Mouse (Mus musculus) heart, embryonic 14.5 days (tissue): ENCODE data around the gene Tlr9. TPM values are rescaled to one million over a fixed set of nuclear protein-coding genes. Genes with fewer than 3 reads are reported as not detected.

ENCODE experiments used
- ATAC-seq: fragments of 200-750 bp; cut with Nextera tagmentation; 2 replicates; pipeline ENCODE4 v1.8.0; 2017; ENCODE audit warnings: low read depth, moderate TSS enrichment; ENCODE audit not compliant: insufficient number of reproducible peaks, insufficient read depth, low FRiP score
- H3K27ac ChIP-seq, 2 experiments: fragments of 200-500 bp in 1 of 2; fragments of 300-500 bp in 1 of 2; sonication (generic) in 1 of 2; replicated peaks in 1 of 2; 2 replicates each; pipeline ENCODE4 v1.5.1; 2012 to 2014; ENCODE audit warnings: low read depth in 2 of 2, low read length in 2 of 2, control low read depth in 1 of 2, mild to moderate bottlenecking in 1 of 2, mixed read lengths in 1 of 2; ENCODE audit not compliant: control insufficient read depth in 1 of 2, insufficient read depth in 1 of 2
- H3K27me3 ChIP-seq: fragments of 300-500 bp; sonication (generic); 2 replicates; pipeline ENCODE4 v1.6.1; 2014; ENCODE audit warnings: mild to moderate bottlenecking, low read length, control low read depth; ENCODE audit not compliant: control insufficient read depth, insufficient read depth
- H3K36me3 ChIP-seq: fragments of 300-500 bp; sonication (generic); 2 replicates; pipeline ENCODE4 v1.6.1; 2014; ENCODE audit warnings: mild to moderate bottlenecking, control low read depth, low read length, mixed read lengths; ENCODE audit not compliant: control insufficient read depth, insufficient read depth
- H3K4me1 ChIP-seq, 2 experiments: fragments of 200-500 bp in 1 of 2; fragments of 300-500 bp in 1 of 2; sonication (generic) in 1 of 2; 2 replicates each; pipeline ENCODE4 v1.6.1; 2012 to 2014; ENCODE audit warnings: low read length in 2 of 2, control low read depth in 1 of 2, mixed read lengths in 1 of 2; ENCODE audit not compliant: control insufficient read depth in 2 of 2, insufficient read depth in 2 of 2
- H3K4me2 ChIP-seq: fragments of 300-500 bp; sonication (generic); 2 replicates; pipeline ENCODE4 v1.6.1; 2014; ENCODE audit warnings: mild to moderate bottlenecking, low read length
- H3K4me3 ChIP-seq, 2 experiments: fragments of 200-500 bp in 1 of 2; fragments of 300-500 bp in 1 of 2; sonication (generic) in 1 of 2; 2 replicates each; pipeline ENCODE4 v1.5.1; 2012 to 2014; ENCODE audit warnings: low read length in 2 of 2, mild to moderate bottlenecking in 2 of 2, control low read depth in 1 of 2, low read depth in 1 of 2, moderate library complexity in 1 of 2; ENCODE audit not compliant: control insufficient read depth in 1 of 2, insufficient read depth in 1 of 2
- H3K9ac ChIP-seq: fragments of 300-500 bp; sonication (generic); 2 replicates; pipeline ENCODE4 v1.6.1; 2014; ENCODE audit warnings: mild to moderate bottlenecking, low read length
- H3K9me3 ChIP-seq: fragments of 300-500 bp; sonication (generic); 2 replicates; pipeline ENCODE4 v1.6.1; 2016; ENCODE audit warnings: low read length, control low read depth; ENCODE audit not compliant: control insufficient read depth
- WGBS: fragments of 180-500 bp; shearing (Covaris S2); extraction: QIAGEN DNeasy Blood & Tissue Kit; methylation state at CpG from one replicate; pipeline ENCODE4 v1.1.7; 2014; 5-methylcytosine and 5-hydroxymethylcytosine counted together
- polyA plus RNA-seq: library from polyadenylated mRNA; unstranded; fragments of >200 nt; fragmentation: Nextera tagmentation; extraction: Ambion mirVana; gene quantifications from 2 replicates; pipeline ENCODE4 v1.2.1, GENCODE M21; 2014

Tlr9 gene
- polyA plus RNA-seq, 1 experiment from 2014 or later, result 0.05 TPM

DNA sequence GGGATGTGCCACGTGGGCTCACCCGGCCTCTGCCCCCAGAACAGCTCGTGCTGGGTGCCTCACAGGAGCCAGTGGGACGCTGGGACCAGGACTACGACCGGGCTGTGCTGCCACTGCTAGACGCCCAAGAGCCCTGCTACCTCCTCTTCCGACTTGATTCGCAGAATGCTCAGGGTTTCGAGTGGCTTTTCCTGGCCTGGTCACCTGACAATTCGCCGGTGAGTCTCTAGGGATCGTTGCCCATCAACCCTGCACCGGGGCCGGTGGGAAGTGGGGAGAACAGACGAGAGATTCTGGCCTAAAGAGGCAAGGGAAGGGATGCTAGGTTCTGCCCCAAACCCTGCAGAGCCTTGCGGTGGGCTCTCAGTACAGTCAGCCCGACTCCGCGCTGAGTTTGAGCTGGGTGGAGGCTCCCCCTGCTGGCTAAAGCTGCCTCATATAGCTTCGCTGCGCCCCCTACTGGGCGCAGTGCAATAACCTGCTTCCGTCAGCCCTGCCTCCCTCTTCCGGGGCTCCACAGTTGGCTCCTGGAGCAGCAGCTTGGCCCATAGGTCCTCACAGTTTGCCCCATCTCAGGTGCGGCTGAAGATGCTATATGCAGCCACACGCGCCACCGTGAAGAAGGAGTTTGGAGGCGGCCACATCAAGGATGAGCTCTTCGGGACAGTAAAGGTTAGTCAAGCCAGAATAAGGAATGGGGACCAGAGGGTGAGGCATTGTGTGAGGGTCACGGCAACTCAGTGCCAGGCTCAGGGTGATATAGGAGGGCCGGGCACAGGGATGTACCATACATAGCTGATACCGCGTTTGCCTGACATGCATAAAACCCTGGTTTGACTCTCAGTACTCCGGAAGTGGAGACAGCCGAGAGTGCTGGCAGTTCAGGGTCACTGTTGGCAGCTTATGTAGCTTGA lies 10.5 kb upstream of the Tlr9 start:
- Histone ChIP-seq H3K4me2 (peak overlapping the region; percentile 69), H3K4me3 (peak overlapping the region; percentile 35 to 37), H3K4me1 (peaks cover 6 to 14% of the 10 kb centered on the region in 2 experiments; a peak in 3 of 4 replicates), H3K9ac (peak overlapping the region; percentile 72), H3K9me3 (no peaks in the 10 kb centered on the region), H3K27ac (peak overlapping the region in 1 of 2 experiments; percentile 20; a peak in 1 of 4 replicates), H3K27me3 (no peaks in the 10 kb centered on the region), H3K36me3 (peaks cover 46% of the 10 kb centered on the region)
- 20% methylated on average over 37 of the region's 37 CpGs for whole genome bisulfite sequencing
- 0 out of 2 replicates have a peak, but pooled peaks have one; percentile 27 for ATAC-seq

DNA sequence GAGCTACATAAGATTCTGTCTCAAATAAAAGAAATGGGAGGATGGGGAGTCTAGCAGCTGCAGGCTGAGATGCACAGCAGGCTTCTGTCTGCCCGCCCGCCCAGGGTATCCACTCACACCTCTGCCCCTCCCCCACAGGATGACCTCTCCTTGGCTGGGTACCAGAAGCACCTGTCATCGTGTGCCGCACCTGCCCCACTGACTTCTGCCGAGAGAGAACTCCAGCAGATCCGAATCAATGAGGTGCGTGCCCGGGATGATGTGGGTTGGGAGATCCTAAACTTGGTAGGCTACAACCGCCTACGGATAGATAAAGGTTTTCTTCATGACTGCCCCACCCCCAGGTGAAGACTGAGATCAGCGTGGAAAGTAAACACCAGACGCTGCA lies 9.8 kb upstream of the Tlr9 start:
- Histone ChIP-seq H3K27me3 (no peaks in the 10 kb centered on the region), H3K4me2 (peak overlapping the region; percentile 69), H3K36me3 (peaks cover 44% of the 10 kb centered on the region), H3K9me3 (no peaks in the 10 kb centered on the region), H3K9ac (no peak overlapping the region), H3K4me1 (peaks cover 6 to 11% of the 10 kb centered on the region in 2 experiments; a peak in 3 of 4 replicates), H3K4me3 (no peak overlapping the region), H3K27ac (no peak overlapping the region)
- ATAC-seq, result no peak
- WGBS, result 74% methylated on average over 12 of the region's 12 CpGs

DNA sequence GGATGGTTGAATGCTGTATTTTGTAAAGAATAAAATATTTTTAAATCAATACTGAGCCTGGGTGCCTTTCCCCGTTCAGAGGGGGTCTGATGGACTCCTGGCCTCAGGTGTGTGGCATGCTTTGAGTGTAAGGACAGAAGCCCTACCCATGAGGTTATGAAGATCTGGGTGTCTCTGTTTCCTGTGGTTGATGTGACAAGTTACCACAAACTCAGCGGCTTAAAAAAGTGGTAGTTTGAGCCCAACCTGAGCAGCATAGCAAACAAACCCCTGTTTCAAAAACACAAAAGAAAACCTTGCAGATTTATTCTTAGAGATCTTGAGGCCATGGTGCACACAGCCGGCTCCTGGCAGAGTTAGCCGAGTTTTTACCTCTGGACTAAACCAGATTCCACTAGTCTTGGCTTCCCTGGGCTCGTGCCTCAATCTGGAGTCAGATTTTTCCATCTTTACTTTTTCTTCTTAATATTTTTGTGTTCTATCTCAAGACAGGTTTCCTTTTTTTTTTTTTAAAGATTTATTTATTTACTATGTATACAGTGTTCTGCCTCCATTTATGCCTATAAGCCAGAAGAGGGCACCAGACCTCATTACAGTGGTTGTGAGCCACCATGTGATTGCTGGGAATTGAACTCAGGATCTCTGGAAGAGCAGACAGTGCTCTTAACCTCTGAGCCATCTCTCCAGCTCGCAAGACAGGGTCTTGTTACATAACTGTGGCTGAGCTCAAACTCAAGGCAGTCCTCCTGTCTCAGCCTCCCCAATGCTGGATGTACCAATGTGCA lies 6.9 kb upstream of the Tlr9 start:
- Histone ChIP-seq H3K9me3 (no peaks in the 10 kb centered on the region), H3K9ac (no peak overlapping the region), H3K4me1 (peaks cover 6 to 11% of the 10 kb centered on the region in 2 experiments; a peak in 3 of 4 replicates), H3K4me3 (no peak overlapping the region), H3K4me2 (no peak overlapping the region), H3K27ac (no peak overlapping the region), H3K36me3 (peaks cover 32% of the 10 kb centered on the region), H3K27me3 (no peaks in the 10 kb centered on the region)
- WGBS, result 79% methylated on average over 6 of the region's 6 CpGs
- no peak for ATAC-seq

DNA sequence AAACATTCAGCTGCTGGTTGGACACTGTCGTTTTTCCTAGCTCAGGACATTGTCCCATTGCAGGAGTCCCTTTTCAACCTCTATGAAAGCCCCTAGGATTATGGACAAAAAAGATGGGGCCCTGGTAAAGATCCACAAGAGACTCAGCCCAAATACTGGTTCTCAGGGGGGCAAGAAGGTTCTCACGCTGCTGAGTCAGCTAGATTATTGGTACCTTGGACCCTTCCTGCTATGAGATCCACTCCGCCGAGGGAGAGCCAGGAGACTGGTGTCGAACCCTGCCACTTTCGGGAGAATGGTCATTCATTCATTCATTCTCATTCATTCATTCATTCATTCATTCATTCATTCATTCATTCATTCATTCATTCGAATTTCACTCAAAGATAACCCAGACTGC lies 5.4 kb upstream of the Tlr9 start:
- ATAC-seq, result no peak
- WGBS, result 84% methylated on average over 7 of the region's 7 CpGs
- Histone ChIP-seq H3K4me3 (no peak overlapping the region), H3K9me3 (no peaks in the 10 kb centered on the region), H3K27ac (no peak overlapping the region), H3K4me1 (peaks cover 2 to 4% of the 10 kb centered on the region in 2 experiments; a peak in 1 of 4 replicates), H3K4me2 (no peak overlapping the region), H3K36me3 (peaks cover 32% of the 10 kb centered on the region), H3K27me3 (no peaks in the 10 kb centered on the region), H3K9ac (no peak overlapping the region)

DNA sequence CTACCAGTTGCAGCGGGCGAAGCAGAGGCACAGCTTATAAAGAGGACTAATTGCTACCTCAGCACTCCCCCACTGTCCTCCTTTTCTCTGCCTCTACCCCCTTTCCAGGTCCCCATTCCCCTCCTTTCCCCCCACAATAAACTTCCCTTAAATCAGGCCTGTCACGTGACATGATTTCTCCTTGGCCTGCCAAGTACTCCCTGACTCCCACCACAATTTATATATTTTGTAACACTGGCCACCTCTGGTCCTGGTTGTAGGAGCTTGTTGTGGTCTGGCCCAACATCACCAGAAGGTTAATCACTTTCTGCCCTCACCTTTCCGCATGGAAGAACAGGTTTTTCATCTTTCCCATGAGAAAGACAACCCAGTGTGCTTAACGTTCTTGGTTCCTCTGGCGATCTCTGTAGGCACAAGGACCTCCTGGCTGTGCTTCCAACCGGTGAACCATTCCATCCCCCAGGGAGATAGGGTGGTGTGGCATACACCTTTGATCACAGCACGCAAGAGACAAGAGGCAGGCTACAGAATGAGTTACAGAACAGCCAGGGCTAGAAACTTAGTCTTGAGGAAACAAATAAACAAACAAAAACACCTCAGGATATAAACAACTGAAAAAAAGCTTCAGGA lies 1.4 kb upstream of the Tlr9 start:
- Histone ChIP-seq H3K4me1 (peaks cover 2 to 4% of the 10 kb centered on the region in 2 experiments; a peak in 2 of 4 replicates), H3K9ac (no peak overlapping the region), H3K4me2 (no peak overlapping the region), H3K9me3 (no peaks in the 10 kb centered on the region), H3K4me3 (no peak overlapping the region), H3K27ac (no peak overlapping the region), H3K36me3 (0 out of 2 replicates have a peak, but pooled peaks cover 3% of the 10 kb centered on the region), H3K27me3 (peaks cover 3% of the 10 kb centered on the region; the same call in 1 of the 2 replicates)
- 64% methylated on average over 8 of the region's 8 CpGs for WGBS
- ATAC-seq, result no peak

DNA sequence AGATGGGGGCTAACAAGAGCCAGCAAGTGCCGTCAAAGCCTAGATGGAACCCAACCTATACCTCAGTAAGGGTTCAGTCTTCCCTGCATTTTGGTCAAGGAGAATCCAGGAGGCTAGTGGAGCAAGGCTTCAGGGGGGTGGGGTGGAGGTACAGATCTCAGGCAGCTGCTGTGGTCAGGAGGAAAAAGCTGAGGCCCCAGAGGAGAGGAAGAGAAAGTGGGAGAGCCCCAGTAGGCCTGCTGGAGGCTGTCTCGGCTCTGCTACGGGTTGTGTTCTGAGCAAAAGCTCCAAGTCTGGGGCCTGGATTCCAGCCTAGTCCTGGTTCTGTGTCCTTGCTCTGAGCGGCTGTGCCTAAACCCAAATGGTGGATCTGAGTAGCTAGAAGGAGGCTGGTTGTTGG lies 596 bp downstream of the Tlr9 start:
- Histone ChIP-seq H3K27ac (no peak overlapping the region), H3K4me1 (peaks cover 6 to 12% of the 10 kb centered on the region in 2 experiments; a peak in 3 of 4 replicates), H3K4me3 (no peak overlapping the region), H3K27me3 (peaks cover 3% of the 10 kb centered on the region; the same call in 1 of the 2 replicates), H3K4me2 (no peak overlapping the region), H3K9me3 (no peaks in the 10 kb centered on the region), H3K9ac (no peak overlapping the region), H3K36me3 (no peaks in the 10 kb centered on the region)
- 83% methylated on average over 4 of the region's 4 CpGs for WGBS
- ATAC-seq, result no peak
